Mouse (Mus musculus) forebrain, embryonic 10.5 days (tissue): ENCODE measurements at regions not wholly inside any gene's neighbourhood (a gene's known extent, or its start where the extent isn't known, plus 50 kb on each side); places are given as distances from the start of the nearest gene placed in this dataset.
A peak's percentile ranks its signal among the peaks of the same experiment; 100 is the strongest.

Source experiments
- DNase-seq: peaks from one replicate; pipeline ENCODE4 v3.0.0-alpha.2; 2017; ENCODE audit warnings: low spot score; ENCODE audit errors: extremely low spot score
- H3K27ac ChIP-seq: fragments of 300-500 bp; sonication (generic); 2 replicates; pipeline ENCODE4 v1.5.1; 2016; ENCODE audit warnings: mild to moderate bottlenecking
- H3K27me3 ChIP-seq: fragments of 300-500 bp; sonication (generic); 2 replicates; pipeline ENCODE4 v1.6.1; 2016; ENCODE audit warnings: mild to moderate bottlenecking; ENCODE audit not compliant: poor library complexity, severe bottlenecking
- H3K36me3 ChIP-seq: fragments of 300-500 bp; sonication (generic); replicated peaks from 2 replicates; pipeline ENCODE4 v1.6.1; 2016; ENCODE audit warnings: mild to moderate bottlenecking, moderate library complexity
- H3K4me1 ChIP-seq: fragments of 300-500 bp; sonication (generic); 2 replicates; pipeline ENCODE4 v1.6.1; 2016
- H3K4me3 ChIP-seq: fragments of 300-500 bp; sonication (generic); 2 replicates; pipeline ENCODE4 v1.5.1; 2016; ENCODE audit warnings: mild to moderate bottlenecking, moderate library complexity
- H3K9me3 ChIP-seq: fragments of 300-500 bp; sonication (generic); 2 replicates; pipeline ENCODE4 v1.6.1; 2016; ENCODE audit warnings: mild to moderate bottlenecking, moderate library complexity
- WGBS: fragments of 180-500 bp; shearing (Covaris S2); methylation state at CpG from one replicate; pipeline ENCODE4 v1.1.7; 2016; 5-methylcytosine and 5-hydroxymethylcytosine counted together

DNA sequence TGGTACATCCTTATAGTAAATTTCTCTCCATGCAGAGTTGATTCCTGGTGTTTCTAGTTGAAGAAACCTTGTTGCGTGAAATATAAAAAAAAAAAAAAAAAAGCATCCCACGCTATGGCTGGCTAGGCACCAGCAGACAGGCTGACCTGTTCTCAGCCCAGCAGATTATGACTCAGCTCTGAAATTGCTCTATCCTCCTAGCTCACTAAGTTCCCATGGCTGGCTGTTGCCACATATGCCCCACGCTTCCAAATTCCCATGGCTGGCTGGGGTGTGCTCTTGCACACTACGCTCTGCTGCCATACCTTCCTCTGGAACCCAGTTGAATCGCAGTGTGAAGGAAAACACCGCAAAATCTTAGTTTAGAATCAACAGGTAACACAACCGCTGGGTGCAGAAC is 270.1 kb downstream of the Mid1ip1 start:
- H3K27ac ChIP-seq: no peak overlapping the region
- H3K36me3 ChIP-seq: no peaks in the 10 kb centered on the region
- no peaks in the 10 kb centered on the region for H3K9me3 ChIP-seq
- no peak for DNase-seq
- H3K27me3 ChIP-seq: peaks cover 9% of the 10 kb centered on the region; the same call in 1 of the 2 replicates
- no peak overlapping the region for H3K4me3 ChIP-seq
- no peaks in the 10 kb centered on the region for H3K4me1 ChIP-seq
- 90% methylated on average over 7 of the region's 7 CpGs for WGBS

- WGBS: 20% methylated on average over 6 of the region's 6 CpGs
- peak overlapping the region; percentile 83 for H3K27ac ChIP-seq
- H3K4me3 ChIP-seq: peak overlapping the region; percentile 37
- H3K27me3 ChIP-seq: peaks cover 64% of the 10 kb centered on the region
- peaks cover 26% of the 10 kb centered on the region for H3K4me1 ChIP-seq
- no peaks in the 10 kb centered on the region for H3K9me3 ChIP-seq
- no peak for DNase-seq
- no peaks in the 10 kb centered on the region for H3K36me3 ChIP-seq
Observed at GRCm38 (mm10) chrX:10991871-10992210, 277.0 kb downstream of the Mid1ip1 start.

DNA sequence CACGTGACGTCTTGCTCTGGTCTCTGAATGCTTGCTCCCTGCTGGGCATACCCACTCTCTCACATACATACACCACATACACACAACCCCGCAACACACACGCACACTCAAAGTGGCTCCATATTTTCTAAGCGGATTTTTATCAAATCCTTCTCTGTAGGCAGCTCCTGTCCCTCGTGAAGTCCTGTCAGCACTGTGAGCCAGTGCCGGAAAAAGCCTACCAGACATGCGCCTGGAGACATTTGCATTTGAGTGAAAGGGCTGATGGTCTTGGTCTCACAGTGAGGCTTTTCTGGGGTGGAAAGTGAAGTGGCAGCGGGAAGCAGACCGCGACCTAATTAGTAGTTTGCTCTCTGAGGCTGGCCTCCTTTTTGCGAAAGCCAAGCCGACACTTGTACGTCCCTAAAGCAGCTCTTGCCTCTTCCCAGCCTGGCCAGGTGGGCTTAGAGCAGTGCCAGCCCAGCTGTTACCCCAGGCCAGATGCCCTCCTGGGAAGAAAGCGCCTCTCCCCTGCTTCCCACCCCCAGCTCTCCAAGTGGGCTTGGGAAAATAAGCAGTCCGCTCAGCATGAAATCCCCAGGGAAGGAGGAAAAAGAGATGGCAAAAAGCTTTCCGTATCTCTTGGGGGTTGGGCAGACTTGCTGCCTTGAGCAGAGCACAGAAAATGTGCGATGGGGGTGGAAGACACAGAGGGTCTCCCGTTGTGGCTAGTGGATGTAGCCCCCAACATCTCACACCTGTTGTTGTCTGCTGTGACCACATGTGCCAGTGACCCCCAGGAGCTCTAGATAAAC is 277.6 kb downstream of the Mid1ip1 start:
- DNase-seq: peak; percentile 29
- WGBS: 23% methylated on average over 19 of the region's 19 CpGs
- peak overlapping the region; percentile 83 for H3K27ac ChIP-seq
- H3K27me3 ChIP-seq: peaks cover 64% of the 10 kb centered on the region
- no peaks in the 10 kb centered on the region for H3K9me3 ChIP-seq
- no peaks in the 10 kb centered on the region for H3K36me3 ChIP-seq
- H3K4me1 ChIP-seq: peaks cover 26% of the 10 kb centered on the region
- H3K4me3 ChIP-seq: peak overlapping the region; percentile 37

DNA sequence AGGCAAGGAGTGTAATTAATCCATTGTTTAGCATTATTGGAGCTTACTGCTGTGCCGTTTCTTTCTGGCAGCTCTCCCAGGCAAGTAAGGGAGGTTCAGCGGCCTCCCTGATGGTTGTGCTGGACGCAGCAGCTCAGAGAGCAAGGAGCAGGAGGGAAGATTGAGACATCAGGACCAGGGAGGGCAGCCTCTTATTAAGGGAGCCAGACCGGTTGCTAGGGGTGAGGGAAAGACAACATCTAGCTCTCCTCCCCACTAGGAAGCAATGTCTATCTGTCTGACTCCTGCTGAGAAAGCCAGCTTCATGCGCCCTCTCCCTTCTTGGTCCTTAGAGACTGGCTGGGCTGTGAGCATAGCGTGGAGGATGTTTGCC is 278.2 kb downstream of the Mid1ip1 start:
- peak overlapping the region; percentile 37 for H3K4me3 ChIP-seq

GRCm38 (mm10) chrX:10994910-10995309 is 280.1 kb downstream of the Mid1ip1 start:
- Histone ChIP-seq H3K9me3 (no peaks in the 10 kb centered on the region), H3K27me3 (peaks cover 56% of the 10 kb centered on the region), H3K4me3 (no peak overlapping the region), H3K36me3 (no peaks in the 10 kb centered on the region), H3K27ac (no peak overlapping the region), H3K4me1 (peaks cover 26% of the 10 kb centered on the region)
- no peak for DNase-seq

More for the DNA sequence above, 278.2 kb downstream of the Mid1ip1 start:
- Histone ChIP-seq H3K27me3 (peaks cover 64% of the 10 kb centered on the region), H3K9me3 (no peaks in the 10 kb centered on the region), H3K36me3 (no peaks in the 10 kb centered on the region), H3K4me1 (peaks cover 26% of the 10 kb centered on the region), H3K27ac (peak overlapping the region; percentile 83)
- WGBS: 28% methylated on average over 6 of the region's 6 CpGs
- DNase-seq: peak; percentile 21

- Histone ChIP-seq H3K4me1 (no peaks in the 10 kb centered on the region), H3K27ac (no peak overlapping the region), H3K4me3 (no peak overlapping the region), H3K36me3 (no peaks in the 10 kb centered on the region), H3K9me3 (no peaks in the 10 kb centered on the region), H3K27me3 (no peaks in the 10 kb centered on the region)
- DNase-seq: no peak
- 90% methylated on average over 3 of the region's 3 CpGs for WGBS
Observed at GRCm38 (mm10) chrX:11001180-11001579, 286.4 kb downstream of the Mid1ip1 start.

GRCm38 (mm10) chrX:11039278-11039677 is 259.8 kb upstream of the H2al1a start:
- Histone ChIP-seq H3K9me3 (no peaks in the 10 kb centered on the region), H3K27me3 (no peaks in the 10 kb centered on the region; the same call in 1 of the 2 replicates)
- DNase-seq: no peak

DNA sequence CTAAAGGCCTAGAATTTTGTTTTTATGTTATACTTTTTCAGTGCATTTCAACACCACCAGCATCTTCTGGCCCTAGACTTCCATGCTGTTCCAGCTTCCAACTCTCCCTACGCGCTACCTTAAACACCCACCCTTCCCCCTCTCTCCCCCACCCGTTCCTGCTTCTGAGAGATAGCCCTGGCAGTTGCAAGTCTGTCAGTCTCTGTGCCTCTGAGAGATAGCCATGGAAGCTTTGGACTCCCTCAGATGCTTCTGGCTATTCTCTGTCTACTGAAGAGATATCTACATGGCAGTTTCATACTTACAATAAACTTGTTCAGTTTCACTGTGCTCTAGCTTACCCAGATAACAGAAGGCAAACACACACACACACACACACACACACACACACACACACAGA is 252.3 kb upstream of the H2al1a start:
- Histone ChIP-seq H3K27me3 (no peaks in the 10 kb centered on the region; the same call in 1 of the 2 replicates), H3K4me3 (no peak overlapping the region), H3K9me3 (peaks cover 4% of the 10 kb centered on the region; the same call in 1 of the 2 replicates), H3K36me3 (no peaks in the 10 kb centered on the region), H3K27ac (no peak overlapping the region), H3K4me1 (no peaks in the 10 kb centered on the region)
- WGBS: 88% methylated on average over 3 of the region's 3 CpGs
- DNase-seq: no peak

More at GRCm38 (mm10) chrX:11039278-11039677, 259.8 kb upstream of the H2al1a start:
- Histone ChIP-seq H3K4me3 (no peak overlapping the region), H3K36me3 (no peaks in the 10 kb centered on the region), H3K4me1 (no peaks in the 10 kb centered on the region), H3K27ac (no peak overlapping the region)

DNA sequence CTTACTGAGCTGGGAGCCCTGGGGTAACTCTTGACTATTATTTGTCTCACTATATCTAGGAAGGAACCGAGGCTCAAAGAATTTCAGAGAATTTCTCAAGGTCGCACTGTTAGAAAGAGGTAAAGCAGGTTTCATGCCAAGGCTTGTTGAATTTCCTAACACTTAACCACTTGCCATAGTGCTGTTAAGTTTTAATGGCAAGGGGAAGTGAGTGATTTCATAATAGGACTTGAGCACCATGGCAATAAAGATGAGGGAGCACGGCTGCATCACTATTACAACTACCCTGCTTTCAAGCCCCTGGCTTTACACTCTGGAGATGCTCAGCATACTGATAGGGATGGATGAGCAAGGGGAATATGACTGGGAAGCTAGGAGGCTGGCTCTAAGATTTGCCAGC is 216.9 kb upstream of the H2al1a start:
- H3K27me3 ChIP-seq: peaks cover 31% of the 10 kb centered on the region
- DNase-seq: no peak
- H3K9me3 ChIP-seq: no peaks in the 10 kb centered on the region
- peaks cover 5% of the 10 kb centered on the region; the same call in 1 of the 2 replicates for H3K4me1 ChIP-seq
- H3K27ac ChIP-seq: no peak overlapping the region
- no peak overlapping the region for H3K4me3 ChIP-seq
- 68% methylated on average over 3 of the region's 3 CpGs for WGBS
- no peaks in the 10 kb centered on the region for H3K36me3 ChIP-seq

DNA sequence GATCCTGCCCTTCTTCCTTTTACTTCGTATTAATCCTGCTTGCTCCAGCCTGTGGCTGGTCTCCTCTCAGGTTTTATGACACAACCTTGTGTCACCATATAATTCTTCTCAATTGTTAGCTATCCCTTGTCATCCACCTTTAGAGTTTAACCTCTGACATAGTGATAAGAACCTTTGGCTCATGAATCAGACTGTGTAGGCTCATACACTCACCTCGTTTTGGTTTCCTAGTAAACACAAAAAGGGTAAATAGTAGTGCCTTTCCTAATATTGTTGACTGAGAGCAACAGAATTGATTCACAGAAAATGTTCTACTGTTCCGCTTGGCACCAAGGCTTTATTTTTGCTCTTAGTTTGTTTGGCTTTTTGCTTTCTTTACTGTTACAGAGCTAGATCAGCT is 216.2 kb upstream of the H2al1a start:
- 78% methylated on average over 3 of the region's 3 CpGs for WGBS
- Histone ChIP-seq H3K36me3 (no peaks in the 10 kb centered on the region), H3K9me3 (no peaks in the 10 kb centered on the region), H3K4me1 (peaks cover 5% of the 10 kb centered on the region; the same call in 1 of the 2 replicates), H3K27ac (no peak overlapping the region), H3K4me3 (no peak overlapping the region), H3K27me3 (peaks cover 26% of the 10 kb centered on the region)
- DNase-seq: no peak

DNA sequence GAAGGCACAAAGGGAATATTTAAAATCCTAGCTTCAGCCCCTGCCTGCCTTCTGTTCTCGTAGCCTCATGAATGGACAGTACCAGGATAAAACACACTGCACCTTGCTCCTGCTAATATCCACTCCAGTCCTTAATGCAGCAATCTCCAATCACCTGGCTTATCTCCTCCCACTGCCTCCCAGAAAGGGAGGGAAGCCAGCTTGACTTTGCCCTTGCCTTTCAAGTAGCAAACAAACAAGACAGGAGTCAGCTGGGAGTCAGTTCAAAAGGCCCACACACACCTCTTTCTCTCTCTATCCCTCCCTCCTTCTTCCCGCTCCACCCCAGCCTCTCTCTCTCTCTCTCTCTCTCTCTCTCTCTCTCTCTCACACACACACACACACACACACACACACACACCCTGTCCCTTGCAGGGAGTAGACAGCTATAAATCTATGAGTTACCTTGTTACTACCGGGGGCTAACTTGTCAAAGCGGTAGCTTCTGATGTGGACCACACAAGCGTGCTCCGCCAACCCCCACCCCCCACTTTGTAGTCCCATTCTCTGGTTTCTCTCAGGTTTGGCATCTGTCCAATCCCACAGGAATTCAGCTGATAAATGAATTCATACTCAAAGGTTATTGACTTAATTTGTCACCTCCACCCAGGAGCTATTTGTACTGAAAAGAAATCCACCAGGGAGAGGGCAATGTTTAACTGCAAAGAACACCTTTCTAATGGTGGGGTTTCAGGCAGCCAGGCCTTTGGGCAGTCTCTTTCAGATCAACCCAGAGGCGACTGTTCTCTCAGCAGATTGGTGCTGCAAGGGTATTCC is 212.6 kb upstream of the H2al1a start:
- Histone ChIP-seq H3K4me1 (peaks cover 5% of the 10 kb centered on the region; the same call in 1 of the 2 replicates), H3K9me3 (no peaks in the 10 kb centered on the region), H3K27me3 (peaks cover 44% of the 10 kb centered on the region), H3K27ac (no peak overlapping the region), H3K36me3 (no peaks in the 10 kb centered on the region), H3K4me3 (no peak overlapping the region)
- WGBS: 76% methylated on average over 7 of the region's 7 CpGs
- no peak for DNase-seq

GRCm38 (mm10) chrX:11087913-11088312 is 211.1 kb upstream of the H2al1a start:
- Histone ChIP-seq H3K4me3 (peak overlapping the region; percentile 18; the same call in 1 of the 2 replicates), H3K27ac (no peak overlapping the region)
- WGBS: 23% methylated on average over 12 of the region's 14 CpGs

DNA sequence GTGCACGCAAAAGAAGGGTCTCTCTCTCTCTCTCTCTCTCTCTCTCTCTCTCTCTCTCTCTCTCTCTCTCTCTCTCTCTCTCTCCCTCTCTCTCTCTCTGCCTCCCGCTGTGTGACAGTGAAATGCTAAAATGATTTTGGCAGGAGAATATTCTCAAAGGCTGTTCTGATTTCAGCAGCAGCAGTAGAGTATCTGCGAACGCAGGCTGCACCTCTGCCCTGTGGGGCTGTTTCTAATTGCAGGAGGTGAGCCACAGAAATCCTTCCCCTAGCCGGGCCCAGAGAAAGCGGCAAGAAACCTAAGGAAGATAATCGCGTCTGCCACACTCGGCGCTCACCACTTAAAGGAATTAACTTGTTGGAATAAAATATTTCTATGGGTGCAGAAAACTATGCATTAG is 210.6 kb upstream of the H2al1a start:
- no peaks in the 10 kb centered on the region for H3K9me3 ChIP-seq
- DNase-seq: no peak
- no peak overlapping the region for H3K27ac ChIP-seq
- H3K27me3 ChIP-seq: peaks cover 30% of the 10 kb centered on the region
- 37% methylated on average over 10 of the region's 10 CpGs for WGBS
- peak overlapping the region; percentile 18 for H3K4me3 ChIP-seq
- H3K4me1 ChIP-seq: peaks cover 5% of the 10 kb centered on the region; the same call in 1 of the 2 replicates
- H3K36me3 ChIP-seq: no peaks in the 10 kb centered on the region

More at GRCm38 (mm10) chrX:11087913-11088312, 211.1 kb upstream of the H2al1a start:
- Histone ChIP-seq H3K36me3 (no peaks in the 10 kb centered on the region), H3K27me3 (peaks cover 36% of the 10 kb centered on the region), H3K9me3 (no peaks in the 10 kb centered on the region), H3K4me1 (peaks cover 5% of the 10 kb centered on the region; the same call in 1 of the 2 replicates)
- peak; percentile 40 for DNase-seq
